In the genomic region with DNA sequence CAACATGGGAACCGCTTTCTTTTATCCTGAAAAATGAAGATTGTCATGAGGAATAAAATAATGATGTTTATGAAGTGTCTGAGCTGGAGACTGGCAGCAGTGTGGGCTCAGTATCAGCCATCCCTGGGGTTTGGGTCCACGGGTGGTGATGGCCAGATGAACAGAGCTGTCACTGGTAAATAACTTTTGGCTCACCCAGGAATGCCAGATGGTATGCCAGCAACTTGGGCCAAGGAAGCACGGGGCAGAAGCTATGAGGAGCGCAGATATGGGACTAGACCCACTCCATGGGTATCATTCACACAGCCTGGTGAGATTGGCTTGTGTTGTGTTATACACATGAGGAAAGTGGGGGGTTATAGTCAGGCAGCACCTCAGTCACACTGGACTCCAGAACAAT, we compare ENCODE assay signal across 23 mouse cellular contexts. TPM values are rescaled to one million over a fixed set of nuclear protein-coding genes. Genes with fewer than 3 reads are reported as not detected.
DNase-seq lines count a peak whose midpoint lies in the region; TF ChIP-seq lines count a peak whose summit lies in the region.
"Had no signal": no experiment of that assay in that cellular context is flagged by ENCODE, and none has a peak within 500 bp of the region (broad histone marks: within the 10 kb centered on the region; RNA-seq: fewer than 3 reads in every experiment).

No protein-coding gene starts in this region.

- H3K4me3 ChIP-seq in layer of hippocampus, adult 2 months = no peak overlapping the region
- no peak overlapping the region for H3K4me3 ChIP-seq in gastrocnemius, adult 2 months
- H3K4me3 ChIP-seq: forebrain, embryonic 13.5 days; heart, embryonic 13.5 days; hindbrain, embryonic 15.5 days; limb, embryonic 12.5 days; lung, embryonic 15.5 days; midbrain, embryonic 10.5 days had no signal

- no peak for TF ChIP-seq CTCF in layer of hippocampus, adult 2 months (conservative IDR thresholded peaks at IDR 0.05)
- no peak for TF ChIP-seq CTCF in gastrocnemius, adult 2 months (IDR thresholded peaks at IDR 0.05)

- H3K27ac ChIP-seq in layer of hippocampus, adult 2 months = peak overlapping the region; percentile 39; the same call in 1 of the 2 replicates
- no peak overlapping the region for H3K27ac ChIP-seq in gastrocnemius, adult 2 months
- H3K27ac ChIP-seq: forebrain, embryonic 13.5 days; heart, embryonic 13.5 days; hindbrain, embryonic 15.5 days; kidney, postnatal 0 days; limb, embryonic 12.5 days; lung, embryonic 15.5 days; midbrain, embryonic 10.5 days; stomach, postnatal 0 days had no signal

- intact Hi-C loops in gastrocnemius, adult 2 months (cut with DNase I) = no loop called here

- DNase-seq in layer of hippocampus, adult 2 months (ENCODE audit: low spot score in 2 of 2) = no peak
- DNase-seq in layer of hippocampus, postnatal 25 days (ENCODE audit: extremely low spot score in 1 of 2, low spot score in 1 of 2) = no peak
- DNase-seq in cerebellum, adult 11-12 months = peak; percentile 87
- DNase-seq in cerebellum, adult 9-11 months = peak; percentile 90
- DNase-seq in retina, postnatal 1 day = no peak
- DNase-seq in thymus, postnatal 0 days (ENCODE audit: low spot score) = no peak
- DNase-seq in gastrocnemius, adult 2 months = no peak
- DNase-seq: adrenal gland, postnatal 25 days; gastrocnemius, postnatal 10 days; heart, postnatal 10 days; kidney, adult 8-10 months; kidney, postnatal 4 days; right cerebral cortex, postnatal 4 days; thymus, adult 18-20 months had no signal

RNA-seq across cellular contexts. Expression of gene Kcnd3, which starts 26.7 kb away (rescaled TPM):
- total RNA-seq in layer of hippocampus, adult 2 months (2021) = 10 to 100 TPM; 60.2 to 64.9 TPM
- total RNA-seq in layer of hippocampus, postnatal 25 days (2021) = 10 to 100 TPM; 50.9 to 53.7 TPM
- 0.05 TPM in 2 replicates for polyA plus RNA-seq in thymus, postnatal 0 days (2015; fragmentation: Nextera tagmentation; extraction: Ambion mirVana)
- total RNA-seq in gastrocnemius, adult 2 months (2021) = under 1 TPM; 0.05 to 0.08 TPM
- total RNA-seq: neutrophil, adult 5-6 weeks had no signal

Comparison
In these comparisons a context has a peak if more than half of its experiments do, and no peak if none do; other contexts are left out.
1. DNase-seq: peak in cerebellum, adult 11-12 months (single experiment) and cerebellum, adult 9-11 months (single experiment); none in layer of hippocampus, adult 2 months (0 of 2), layer of hippocampus, postnatal 25 days (0 of 2), retina, postnatal 1 day (single experiment), thymus, postnatal 0 days (single experiment) and gastrocnemius, adult 2 months (single experiment).
2. RNA of gene Kcnd3, which starts 26.7 kb away (total RNA-seq): 60.2 to 64.9 TPM in layer of hippocampus, adult 2 months and 50.9 to 53.7 TPM in layer of hippocampus, postnatal 25 days; 0.05 to 0.08 TPM in gastrocnemius, adult 2 months; every median in the first group is over 10 times any median in the second.